Mouse (Mus musculus): ENCODE data around the gene Fads3. TPM values are rescaled to one million over a fixed set of nuclear protein-coding genes. Genes with fewer than 3 reads are reported as not detected.

Fads3 gene
- polyA plus RNA-seq, 1 experiment from 2014 or later = 6.2 TPM

DNA sequence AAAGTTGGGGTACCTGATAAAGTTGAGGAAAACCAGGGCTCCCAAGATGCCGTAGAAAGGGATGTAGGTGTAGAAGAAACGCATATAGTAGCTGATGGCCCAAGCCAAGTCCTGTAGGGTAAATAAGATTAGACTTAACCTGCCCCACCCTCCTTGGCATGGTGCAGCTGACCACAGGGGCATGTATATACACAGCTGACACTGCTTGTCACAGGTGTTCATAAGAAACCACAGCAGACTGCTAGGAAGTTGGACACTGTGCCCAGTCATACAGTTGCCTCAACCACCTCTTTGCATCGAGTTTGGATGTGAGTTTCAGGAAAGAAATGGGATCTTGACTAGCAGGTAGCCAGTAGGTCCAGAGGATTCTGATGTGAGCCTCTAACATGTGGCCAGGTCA lies 25.1 kb downstream of the Fads3 start:
- Histone ChIP-seq H3K9me3 (ENCODE audit: control insufficient read depth, low read length) (no peaks in the 10 kb centered on the region), H3K4me1 (ENCODE audit: control insufficient read depth, insufficient read depth, low read length) (no peaks in the 10 kb centered on the region), H3K9ac (ENCODE audit: low read length) (no peak overlapping the region), H3K36me3 (ENCODE audit: control insufficient read depth, insufficient read depth, low read length) (peaks cover 57% of the 10 kb centered on the region), H3K4me3 (ENCODE audit: low read depth, low read length) (no peak overlapping the region), H3K27ac (ENCODE audit: low read depth, low read length) (no peak overlapping the region), H3K4me2 (ENCODE audit: low read depth) (no peak overlapping the region), H3K27me3 (ENCODE audit: control insufficient read depth, insufficient read depth, low read length) (no peaks in the 10 kb centered on the region)
- WGBS = 92% methylated on average over 3 of the region's 3 CpGs
- DNase-seq (ENCODE audit: low spot score) (no peak), ATAC-seq (ENCODE audit: insufficient read depth, low FRiP score, low TSS enrichment) (no peak)

DNA sequence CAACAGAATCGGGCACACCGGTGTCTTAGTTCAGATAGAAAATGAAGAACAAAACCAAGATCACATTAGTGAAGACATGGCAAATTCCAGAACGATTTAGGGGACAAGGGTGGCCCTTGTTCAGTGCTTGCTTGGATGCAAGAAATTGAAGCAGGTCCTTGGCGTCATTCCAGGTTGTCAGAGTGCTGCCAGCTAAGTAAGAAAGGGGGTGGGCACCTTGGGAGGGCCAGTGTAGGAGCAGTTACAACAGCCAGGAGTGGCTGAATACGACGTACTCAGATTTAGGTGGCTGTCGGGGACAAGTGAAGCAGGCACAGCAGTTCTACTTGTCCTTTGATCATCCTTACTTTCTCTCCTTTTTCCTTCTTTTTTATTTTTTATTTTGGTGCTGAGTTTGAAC lies 26.3 kb downstream of the Fads3 start:
- H3K36me3 ChIP-seq (ENCODE audit: control insufficient read depth, insufficient read depth, low read length) = peaks cover 54% of the 10 kb centered on the region
- DNase-seq (ENCODE audit: low spot score) = no peak

DNA sequence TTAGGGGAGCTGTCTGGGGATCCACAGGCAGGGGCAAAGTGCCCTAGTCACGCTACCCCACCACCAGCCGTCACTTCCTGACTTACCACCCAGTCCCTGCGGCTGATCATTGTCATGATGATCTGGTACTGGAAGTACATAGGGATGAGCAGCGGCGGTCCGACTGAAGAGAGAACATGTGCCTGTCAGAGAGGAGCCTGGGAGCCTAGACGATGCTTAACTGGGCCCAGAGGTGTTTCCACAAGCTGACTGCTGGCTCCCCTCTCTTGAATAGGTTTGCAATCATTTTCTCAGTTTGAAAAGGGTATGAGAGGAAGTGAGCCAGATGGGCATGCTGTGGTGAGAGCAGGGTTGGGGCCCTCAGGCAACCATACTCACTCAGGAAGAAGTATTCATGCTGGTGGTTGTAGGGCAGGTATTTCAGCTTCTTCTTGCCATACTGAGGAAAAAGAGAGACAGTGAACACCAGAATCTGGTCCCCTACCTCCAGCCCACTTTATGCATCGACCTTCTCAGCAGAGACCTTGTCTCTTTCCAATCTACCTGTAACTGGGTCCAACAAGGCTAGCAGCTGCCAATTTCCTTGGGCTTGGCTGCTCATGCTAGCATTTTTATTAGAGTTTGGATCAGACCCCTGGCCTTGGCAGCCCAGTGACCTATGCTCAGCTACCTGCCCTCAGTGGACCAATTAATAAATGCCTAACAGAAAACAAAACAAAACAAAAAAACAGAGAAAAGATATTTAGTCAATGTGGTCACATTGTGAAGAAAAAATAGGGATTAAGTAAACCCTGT lies 29.0 kb downstream of the Fads3 start:
- H3K36me3 ChIP-seq (ENCODE audit: control insufficient read depth, insufficient read depth, low read length) = peaks cover 58% of the 10 kb centered on the region
- 99% methylated on average over 8 of the region's 8 CpGs for WGBS
- no peaks in the 10 kb centered on the region for H3K4me1 ChIP-seq (ENCODE audit: control insufficient read depth, insufficient read depth, low read length)
- no peak overlapping the region for H3K4me3 ChIP-seq (ENCODE audit: low read depth, low read length)
- no peak for ATAC-seq (ENCODE audit: insufficient read depth, low FRiP score, low TSS enrichment)
- H3K27ac ChIP-seq (ENCODE audit: low read depth, low read length) = no peak overlapping the region
- H3K9ac ChIP-seq (ENCODE audit: low read length) = no peak overlapping the region
- no peaks in the 10 kb centered on the region for H3K27me3 ChIP-seq (ENCODE audit: control insufficient read depth, insufficient read depth, low read length)
- no peak overlapping the region for H3K4me2 ChIP-seq (ENCODE audit: low read depth)
- DNase-seq (ENCODE audit: low spot score) = no peak
- H3K9me3 ChIP-seq (ENCODE audit: control insufficient read depth, low read length) = no peaks in the 10 kb centered on the region

More for the DNA sequence above, 26.3 kb downstream of the Fads3 start:
- Histone ChIP-seq H3K27ac (ENCODE audit: low read depth, low read length) (no peak overlapping the region), H3K4me2 (ENCODE audit: low read depth) (no peak overlapping the region), H3K4me1 (ENCODE audit: control insufficient read depth, insufficient read depth, low read length) (no peaks in the 10 kb centered on the region), H3K9me3 (ENCODE audit: control insufficient read depth, low read length) (no peaks in the 10 kb centered on the region), H3K4me3 (ENCODE audit: low read depth, low read length) (no peak overlapping the region), H3K27me3 (ENCODE audit: control insufficient read depth, insufficient read depth, low read length) (no peaks in the 10 kb centered on the region), H3K9ac (ENCODE audit: low read length) (no peak overlapping the region)
- WGBS = 94% methylated on average over 7 of the region's 7 CpGs
- no peak for ATAC-seq (ENCODE audit: insufficient read depth, low FRiP score, low TSS enrichment)

DNA sequence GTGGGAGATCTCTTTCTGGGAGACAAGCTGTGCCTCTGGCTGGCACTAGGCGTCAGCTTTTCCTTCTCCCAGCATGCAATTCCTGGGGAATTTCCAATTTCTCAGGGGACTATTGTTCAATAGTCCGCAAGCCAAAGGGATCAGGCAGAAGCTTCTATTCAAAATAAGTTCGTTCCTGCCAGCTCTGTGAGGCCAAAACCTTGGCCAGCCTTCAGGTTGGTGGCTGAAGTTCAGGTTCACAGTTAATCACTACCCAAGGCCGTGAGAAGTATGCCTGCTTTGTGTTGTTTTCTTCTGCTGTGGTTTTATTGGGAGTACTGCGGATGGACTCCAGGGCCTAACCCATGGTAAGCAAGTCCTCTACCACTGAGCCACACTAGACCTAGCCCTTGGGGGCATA lies 29.8 kb downstream of the Fads3 start:
- H3K27ac ChIP-seq (ENCODE audit: low read depth, low read length) = no peak overlapping the region
- peaks cover 62% of the 10 kb centered on the region for H3K36me3 ChIP-seq (ENCODE audit: control insufficient read depth, insufficient read depth, low read length)
- no peak overlapping the region for H3K9ac ChIP-seq (ENCODE audit: low read length)
- H3K27me3 ChIP-seq (ENCODE audit: control insufficient read depth, insufficient read depth, low read length) = no peaks in the 10 kb centered on the region
- DNase-seq (ENCODE audit: low spot score) = no peak
- no peaks in the 10 kb centered on the region for H3K4me1 ChIP-seq (ENCODE audit: control insufficient read depth, insufficient read depth, low read length)
- H3K9me3 ChIP-seq (ENCODE audit: control insufficient read depth, low read length) = no peaks in the 10 kb centered on the region
- no peak overlapping the region for H3K4me2 ChIP-seq (ENCODE audit: low read depth)
- ATAC-seq (ENCODE audit: insufficient read depth, low FRiP score, low TSS enrichment) = no peak
- WGBS = 90% methylated on average over 5 of the region's 5 CpGs
- H3K4me3 ChIP-seq (ENCODE audit: low read depth, low read length) = no peak overlapping the region

DNA sequence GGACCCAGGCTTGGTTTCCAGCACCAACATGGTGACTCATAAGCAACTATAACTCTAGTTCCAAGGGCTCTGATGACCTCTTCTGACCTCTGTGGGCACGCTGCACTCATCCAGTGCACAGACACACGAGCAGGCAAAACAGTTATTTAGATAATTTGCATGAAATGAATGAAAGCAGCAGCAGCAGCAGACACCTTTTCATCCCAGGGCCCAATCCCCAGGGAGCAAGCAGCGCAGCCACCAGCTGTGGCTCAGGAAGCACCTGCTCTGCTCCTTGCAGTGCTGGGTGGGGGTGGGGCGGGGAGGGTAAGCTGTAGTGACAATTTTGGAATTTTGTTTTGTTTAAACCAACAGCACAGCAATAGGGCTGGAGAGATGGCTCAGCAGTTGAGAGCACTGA lies 30.5 kb downstream of the Fads3 start:
- WGBS = 53% methylated on average over 4 of the region's 4 CpGs
- peaks cover 59% of the 10 kb centered on the region for H3K36me3 ChIP-seq (ENCODE audit: control insufficient read depth, insufficient read depth, low read length)
- no peak overlapping the region for H3K27ac ChIP-seq (ENCODE audit: low read depth, low read length)
- ATAC-seq (ENCODE audit: insufficient read depth, low FRiP score, low TSS enrichment) (no peak), DNase-seq (ENCODE audit: low spot score) (no peak)
- no peaks in the 10 kb centered on the region for H3K9me3 ChIP-seq (ENCODE audit: control insufficient read depth, low read length)
- H3K4me2 ChIP-seq (ENCODE audit: low read depth) = no peak overlapping the region
- H3K27me3 ChIP-seq (ENCODE audit: control insufficient read depth, insufficient read depth, low read length) = no peaks in the 10 kb centered on the region
- no peak overlapping the region for H3K4me3 ChIP-seq (ENCODE audit: low read depth, low read length)
- H3K4me1 ChIP-seq (ENCODE audit: control insufficient read depth, insufficient read depth, low read length) = no peaks in the 10 kb centered on the region
- no peak overlapping the region for H3K9ac ChIP-seq (ENCODE audit: low read length)

DNA sequence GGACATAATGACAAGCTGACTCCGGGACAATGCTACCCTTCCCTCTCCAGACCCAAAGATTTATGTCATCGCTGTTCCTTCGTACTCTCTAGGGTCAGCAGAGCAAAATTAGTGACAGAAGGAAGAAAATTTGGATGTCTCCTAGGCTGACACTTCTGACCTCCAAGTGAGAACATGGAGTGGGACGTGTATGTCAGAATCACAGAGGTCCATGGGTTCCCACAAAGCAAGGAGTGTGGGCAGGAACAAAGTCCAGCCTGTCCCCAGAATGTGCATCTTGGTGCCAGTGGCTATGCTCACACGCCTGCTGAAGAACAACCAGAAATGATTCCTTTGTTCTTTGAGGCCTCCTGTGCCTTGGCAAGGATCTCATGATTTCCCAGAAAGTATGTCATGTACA lies 31.8 kb downstream of the Fads3 start:
- 88% methylated on average over 5 of the region's 5 CpGs for WGBS
- Histone ChIP-seq H3K4me1 (ENCODE audit: control insufficient read depth, insufficient read depth, low read length) (no peaks in the 10 kb centered on the region), H3K36me3 (ENCODE audit: control insufficient read depth, insufficient read depth, low read length) (peaks cover 61% of the 10 kb centered on the region), H3K9ac (ENCODE audit: low read length) (no peak overlapping the region), H3K4me2 (ENCODE audit: low read depth) (no peak overlapping the region), H3K4me3 (ENCODE audit: low read depth, low read length) (no peak overlapping the region), H3K27ac (ENCODE audit: low read depth, low read length) (no peak overlapping the region), H3K9me3 (ENCODE audit: control insufficient read depth, low read length) (no peaks in the 10 kb centered on the region), H3K27me3 (ENCODE audit: control insufficient read depth, insufficient read depth, low read length) (no peaks in the 10 kb centered on the region)
- DNase-seq (ENCODE audit: low spot score) (no peak), ATAC-seq (ENCODE audit: insufficient read depth, low FRiP score, low TSS enrichment) (no peak)

DNA sequence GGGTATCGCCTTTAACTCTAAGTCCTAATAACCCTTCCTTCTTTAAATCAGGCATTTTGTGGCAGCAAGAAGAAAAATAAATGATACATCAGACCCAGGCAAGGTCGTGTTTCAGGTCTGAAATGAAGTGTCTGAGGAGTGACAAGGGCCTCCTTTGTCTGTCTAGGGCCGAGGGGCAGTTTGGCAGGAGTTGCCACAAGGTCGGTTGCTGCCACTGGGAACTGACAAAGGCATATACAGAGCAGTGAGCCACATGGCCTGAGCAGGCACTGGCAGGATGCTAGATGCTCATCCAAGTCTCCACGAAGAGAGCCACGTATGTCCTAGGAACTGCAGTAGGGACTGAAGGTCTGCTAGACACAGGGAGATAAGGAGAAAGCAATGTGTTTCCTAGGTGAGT lies 37.0 kb downstream of the Fads3 start:
- Histone ChIP-seq H3K4me3 (ENCODE audit: low read depth, low read length) (no peak overlapping the region), H3K9ac (ENCODE audit: low read length) (no peak overlapping the region), H3K36me3 (ENCODE audit: control insufficient read depth, insufficient read depth, low read length) (peaks cover 69% of the 10 kb centered on the region), H3K4me2 (ENCODE audit: low read depth) (no peak overlapping the region), H3K4me1 (ENCODE audit: control insufficient read depth, insufficient read depth, low read length) (no peaks in the 10 kb centered on the region), H3K27me3 (ENCODE audit: control insufficient read depth, insufficient read depth, low read length) (no peaks in the 10 kb centered on the region), H3K9me3 (ENCODE audit: control insufficient read depth, low read length) (no peaks in the 10 kb centered on the region), H3K27ac (ENCODE audit: low read depth, low read length) (no peak overlapping the region)
- ATAC-seq (ENCODE audit: insufficient read depth, low FRiP score, low TSS enrichment) (no peak), DNase-seq (ENCODE audit: low spot score) (no peak)
- WGBS = 84% methylated on average over 6 of the region's 6 CpGs

DNA sequence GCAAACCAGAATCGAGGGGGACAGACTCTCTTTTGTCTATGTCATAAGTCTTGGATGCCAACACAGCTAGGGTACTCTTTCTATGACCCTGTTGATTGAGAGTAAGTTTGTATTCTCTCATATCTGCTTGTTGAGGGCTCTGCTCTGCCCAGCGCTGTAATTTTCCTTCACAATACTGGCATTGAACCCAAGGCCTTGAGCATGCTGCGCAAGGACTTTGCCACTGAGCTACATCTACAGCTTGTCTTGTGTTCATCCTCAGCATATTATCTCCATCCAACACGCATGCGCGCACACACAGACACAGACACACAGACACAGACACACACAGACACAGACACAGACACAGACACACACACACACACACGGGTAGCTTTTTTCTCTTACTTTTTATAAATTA lies 39.0 kb downstream of the Fads3 start:
- no peaks in the 10 kb centered on the region for H3K4me1 ChIP-seq (ENCODE audit: control insufficient read depth, insufficient read depth, low read length)
- DNase-seq (ENCODE audit: low spot score) = no peak
- H3K36me3 ChIP-seq (ENCODE audit: control insufficient read depth, insufficient read depth, low read length) = peaks cover 57% of the 10 kb centered on the region
- no peak overlapping the region for H3K4me3 ChIP-seq (ENCODE audit: low read depth, low read length)
- no peak for ATAC-seq (ENCODE audit: insufficient read depth, low FRiP score, low TSS enrichment)
- H3K9me3 ChIP-seq (ENCODE audit: control insufficient read depth, low read length) = no peaks in the 10 kb centered on the region
- no peak overlapping the region for H3K4me2 ChIP-seq (ENCODE audit: low read depth)
- H3K9ac ChIP-seq (ENCODE audit: low read length) = no peak overlapping the region
- no peaks in the 10 kb centered on the region for H3K27me3 ChIP-seq (ENCODE audit: control insufficient read depth, insufficient read depth, low read length)
- WGBS = 95% methylated on average over 7 of the region's 7 CpGs
- H3K27ac ChIP-seq (ENCODE audit: low read depth, low read length) = no peak overlapping the region

DNA sequence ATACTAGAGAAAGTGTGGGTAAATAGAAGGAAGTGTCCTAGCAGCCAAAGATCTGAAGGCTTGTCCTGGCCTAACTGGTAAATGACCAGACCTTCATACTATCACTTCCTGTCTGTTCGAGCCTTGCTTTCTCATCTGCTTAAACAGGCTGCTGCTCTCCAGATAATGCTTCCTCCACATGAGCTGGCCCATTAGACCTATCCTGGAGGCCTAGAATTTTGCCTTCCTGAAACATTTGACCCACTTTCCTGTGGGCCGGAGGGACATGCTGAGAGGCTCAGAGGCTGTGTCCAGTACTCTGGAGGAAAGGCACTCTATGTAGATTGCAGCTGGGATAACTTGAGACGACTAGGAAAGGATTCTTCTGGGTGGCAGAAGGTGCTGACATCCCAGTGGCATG lies 40.7 kb downstream of the Fads3 start:
- Histone ChIP-seq H3K36me3 (ENCODE audit: control insufficient read depth, insufficient read depth, low read length) (peaks cover 57% of the 10 kb centered on the region), H3K27me3 (ENCODE audit: control insufficient read depth, insufficient read depth, low read length) (no peaks in the 10 kb centered on the region), H3K9me3 (ENCODE audit: control insufficient read depth, low read length) (no peaks in the 10 kb centered on the region), H3K4me3 (ENCODE audit: low read depth, low read length) (no peak overlapping the region), H3K4me1 (ENCODE audit: control insufficient read depth, insufficient read depth, low read length) (no peaks in the 10 kb centered on the region), H3K9ac (ENCODE audit: low read length) (no peak overlapping the region), H3K4me2 (ENCODE audit: low read depth) (no peak overlapping the region), H3K27ac (ENCODE audit: low read depth, low read length) (no peak overlapping the region)
- ATAC-seq (ENCODE audit: insufficient read depth, low FRiP score, low TSS enrichment) (no peak), DNase-seq (ENCODE audit: low spot score) (no peak)
- WGBS = 94% methylated on average over 3 of the region's 3 CpGs
